Mouse (Mus musculus): ENCODE data around the gene Itpr1.

Gene Itpr1

GRCm38 (mm10) chr6:108467597-108467996 is 254.7 kb downstream of the Itpr1 start:
- no peak for DNase-seq (ENCODE audit: low spot score in 2 of 2)

GRCm38 (mm10) chr6:108468226-108468825 is 255.4 kb downstream of the Itpr1 start:
- DNase-seq (ENCODE audit: low spot score in 2 of 2) = no peak

- no peak for DNase-seq (ENCODE audit: low spot score in 2 of 2)
These were observed 259.0 kb downstream of the Itpr1 start for GRCm38 (mm10) chr6:108471878-108472277.

GRCm38 (mm10) chr6:108472748-108473147 is 259.9 kb downstream of the Itpr1 start:
- DNase-seq (ENCODE audit: low spot score in 2 of 2) = no peak

GRCm38 (mm10) chr6:108476797-108477235 is 263.9 kb downstream of the Itpr1 start:
- no peak for DNase-seq (ENCODE audit: low spot score in 2 of 2)

GRCm38 (mm10) chr6:108477602-108478001 is 264.7 kb downstream of the Itpr1 start:
- DNase-seq (ENCODE audit: low spot score in 2 of 2) = no peak

GRCm38 (mm10) chr6:108481190-108481589 is 268.3 kb downstream of the Itpr1 start:
- DNase-seq (ENCODE audit: low spot score in 2 of 2) = no peak

- no peak for DNase-seq (ENCODE audit: low spot score in 2 of 2)
These were observed 269.6 kb downstream of the Itpr1 start for GRCm38 (mm10) chr6:108482464-108482863.

- DNase-seq (ENCODE audit: low spot score in 2 of 2) = no peak
These were observed 273.5 kb downstream of the Itpr1 start for GRCm38 (mm10) chr6:108486212-108486992.

GRCm38 (mm10) chr6:108487300-108487835 is 274.5 kb downstream of the Itpr1 start:
- DNase-seq (ENCODE audit: low spot score in 2 of 2) = no peak

- no peak for DNase-seq (ENCODE audit: low spot score in 2 of 2)
These were observed 275.4 kb downstream of the Itpr1 start for GRCm38 (mm10) chr6:108488250-108488649.

- DNase-seq (ENCODE audit: low spot score in 2 of 2) = no peak
These were observed 279.1 kb downstream of the Itpr1 start for GRCm38 (mm10) chr6:108491969-108492368.

- no peak for DNase-seq (ENCODE audit: low spot score in 2 of 2)
These were observed 280.9 kb downstream of the Itpr1 start for GRCm38 (mm10) chr6:108493753-108494152.

GRCm38 (mm10) chr6:108494185-108494804 is 281.4 kb downstream of the Itpr1 start:
- DNase-seq (ENCODE audit: low spot score in 2 of 2) = no peak

GRCm38 (mm10) chr6:108494994-108495393 is 282.1 kb downstream of the Itpr1 start:
- DNase-seq (ENCODE audit: low spot score in 2 of 2) = no peak

GRCm38 (mm10) chr6:108498070-108498469 is 285.2 kb downstream of the Itpr1 start:
- no peak for DNase-seq (ENCODE audit: low spot score in 2 of 2)

GRCm38 (mm10) chr6:108503651-108504050 is 290.8 kb downstream of the Itpr1 start:
- no peak for DNase-seq (ENCODE audit: low spot score in 2 of 2)

GRCm38 (mm10) chr6:108504717-108505116 is 291.8 kb downstream of the Itpr1 start:
- DNase-seq (ENCODE audit: low spot score in 2 of 2) = no peak

- DNase-seq (ENCODE audit: low spot score in 2 of 2) = no peak
These were observed 293.3 kb downstream of the Itpr1 start for GRCm38 (mm10) chr6:108506161-108506560.

GRCm38 (mm10) chr6:108507337-108507736 is 294.4 kb downstream of the Itpr1 start:
- no peak for DNase-seq (ENCODE audit: low spot score in 2 of 2)

- DNase-seq (ENCODE audit: low spot score in 2 of 2) = no peak
These were observed 296.4 kb downstream of the Itpr1 start for GRCm38 (mm10) chr6:108509320-108509719.

GRCm38 (mm10) chr6:108510101-108510500 is 297.2 kb downstream of the Itpr1 start:
- no peak for DNase-seq (ENCODE audit: low spot score in 2 of 2)

GRCm38 (mm10) chr6:108512097-108512496 is 299.2 kb downstream of the Itpr1 start:
- DNase-seq (ENCODE audit: low spot score in 2 of 2) = no peak

All from frontal cortex, postnatal 25 days (tissue).